Mouse (Mus musculus): ENCODE measurements around the gene Il23a.
"Not testable (repeated sequence)": the region's sequence is repeated elsewhere in the genome, so short reads cannot be mapped to it uniquely, and the experiment has no call there.

Gene Il23a

DNA sequence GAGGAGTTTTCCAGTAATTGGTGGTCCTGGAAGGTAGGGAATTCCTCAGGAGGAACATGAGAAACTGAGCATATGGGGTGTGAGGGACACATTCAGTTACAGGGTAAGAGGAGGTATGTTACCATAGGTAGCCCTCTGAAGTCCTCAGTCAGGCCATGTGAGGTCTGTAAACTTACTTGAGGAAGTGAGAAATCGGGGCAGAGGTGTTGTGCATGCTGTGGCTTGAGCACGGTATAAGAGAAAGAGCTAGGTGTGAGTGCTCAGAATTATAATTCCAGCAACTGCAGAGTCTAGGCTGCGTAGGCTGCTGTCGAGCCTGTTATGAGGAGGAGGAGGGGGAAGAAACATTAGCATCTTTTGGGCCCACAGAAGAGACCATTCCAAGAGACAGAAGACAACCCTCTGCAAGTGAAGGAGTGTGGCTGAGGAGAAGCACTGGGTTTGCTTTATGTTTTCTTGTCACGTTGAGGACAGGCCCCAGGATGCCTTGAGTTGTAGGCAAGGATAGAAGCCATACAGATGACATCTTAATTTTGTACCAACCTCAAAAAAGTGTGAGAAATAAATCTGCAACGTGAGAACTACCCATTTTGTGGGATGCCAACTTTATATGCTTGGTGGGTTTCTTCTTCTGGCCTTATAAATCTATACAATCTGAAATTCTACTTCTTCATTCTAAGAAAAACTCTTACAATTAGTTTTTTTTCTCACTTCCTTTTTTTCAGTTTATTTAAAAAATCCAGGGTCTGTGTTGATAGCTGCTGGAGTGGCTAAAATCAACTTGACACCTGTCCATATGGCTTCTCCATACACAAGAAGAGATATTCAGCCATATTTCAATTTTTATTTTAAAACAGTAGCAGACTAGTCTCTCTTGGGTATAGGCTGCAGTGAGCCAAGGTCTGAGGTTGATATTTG is 34.9 kb downstream of the Il23a start:
- no peak for DNase-seq

DNA sequence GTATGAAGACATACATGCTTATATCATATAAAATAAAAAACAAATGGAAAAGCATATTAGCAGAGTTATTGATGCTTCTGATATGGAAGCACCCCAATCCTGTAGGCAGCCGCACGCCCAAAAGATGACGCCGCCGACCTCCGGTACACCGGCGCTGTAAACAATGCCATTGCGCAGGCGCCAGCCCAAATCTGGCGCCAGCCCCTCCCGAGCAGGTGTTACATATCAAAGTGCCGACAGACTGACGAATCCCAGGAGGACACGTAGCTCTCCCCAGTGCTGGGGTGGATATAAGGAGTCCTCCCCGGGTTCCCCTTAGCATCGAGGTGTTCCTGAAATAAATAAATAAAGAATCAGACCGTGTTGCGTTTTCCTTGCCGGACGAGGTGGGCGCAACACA is 36.3 kb downstream of the Il23a start:
- DNase-seq, result peak; percentile 95

DNA sequence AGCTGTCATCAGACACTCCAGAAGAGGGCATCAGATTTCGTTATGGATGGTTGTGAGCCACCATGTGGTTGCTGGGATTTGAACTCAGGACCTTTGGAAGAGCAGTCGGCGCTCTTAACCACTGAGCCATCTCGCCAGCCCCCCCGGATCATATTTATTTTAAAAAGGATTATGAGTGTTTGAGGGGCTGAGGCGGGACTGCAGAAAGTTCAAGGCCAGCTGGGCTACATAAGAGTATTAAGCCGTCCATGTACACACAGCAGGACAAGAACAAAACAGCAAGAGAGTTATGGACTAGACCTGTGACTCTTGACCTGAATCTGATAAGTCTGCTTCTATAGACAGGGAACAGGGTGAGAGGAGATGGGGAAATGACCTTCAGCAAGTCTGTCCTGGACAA is 38.2 kb downstream of the Il23a start:
- DNase-seq, result not testable (repeated sequence)

DNA sequence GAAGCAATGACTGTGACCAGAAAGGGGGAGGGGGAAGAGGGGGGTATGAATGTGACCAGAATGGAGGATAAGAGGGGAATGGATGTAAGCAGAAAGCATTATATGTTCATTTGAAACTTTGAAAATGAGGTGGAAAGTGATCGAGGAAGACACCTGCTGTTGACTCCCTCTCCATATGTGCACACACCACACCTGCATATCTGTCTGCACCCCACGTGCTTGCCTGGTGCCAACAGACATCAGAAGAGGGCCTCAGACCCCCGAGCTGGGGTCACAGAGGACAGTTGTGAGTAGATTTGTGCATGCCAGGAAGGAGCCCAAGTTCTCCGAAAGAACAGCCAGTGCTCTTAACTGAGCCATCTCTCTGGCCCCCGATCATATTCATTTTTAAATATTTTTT is 38.6 kb downstream of the Il23a start:
- DNase-seq, result no peak

DNA sequence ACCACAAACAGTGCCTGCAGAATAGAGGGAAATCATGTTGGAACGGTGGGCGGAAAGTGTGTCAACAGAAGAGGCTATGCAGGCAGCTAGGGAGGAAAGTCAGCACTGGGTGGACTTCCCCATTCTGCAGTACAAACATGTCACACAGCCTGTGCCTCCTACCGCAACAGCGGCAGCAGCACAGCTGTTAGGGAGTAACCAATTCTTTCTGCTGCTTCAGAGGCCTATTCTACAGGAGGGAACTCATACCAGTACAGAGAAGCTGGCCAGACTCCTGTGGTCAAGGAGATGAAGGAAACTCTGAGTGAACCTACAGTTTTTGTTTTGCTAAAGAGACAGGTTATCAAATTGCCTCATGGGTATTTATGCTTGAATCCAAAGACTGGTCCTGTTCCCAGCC is 39.6 kb downstream of the Il23a start:
- peak; percentile 94 for DNase-seq

DNA sequence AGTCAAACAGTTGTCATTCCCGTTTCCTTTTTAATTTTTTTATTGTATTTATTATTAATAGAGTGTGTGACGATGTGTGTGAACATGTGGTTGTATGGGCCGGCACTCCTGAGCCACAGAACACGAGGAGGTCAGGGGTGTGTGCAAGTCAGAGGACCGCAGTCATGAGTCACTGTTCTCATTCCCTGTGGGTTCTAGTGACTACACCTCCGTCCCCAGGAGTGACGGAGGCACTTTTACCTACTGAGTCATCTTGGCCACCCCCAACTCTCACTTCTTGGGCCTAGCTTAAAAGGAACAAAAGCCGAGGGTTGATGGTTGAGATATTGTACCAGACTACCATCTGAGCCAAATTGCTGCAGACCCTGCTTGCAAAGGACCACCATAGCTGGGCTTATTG is 42.2 kb downstream of the Il23a start:
- DNase-seq, result no peak

DNA sequence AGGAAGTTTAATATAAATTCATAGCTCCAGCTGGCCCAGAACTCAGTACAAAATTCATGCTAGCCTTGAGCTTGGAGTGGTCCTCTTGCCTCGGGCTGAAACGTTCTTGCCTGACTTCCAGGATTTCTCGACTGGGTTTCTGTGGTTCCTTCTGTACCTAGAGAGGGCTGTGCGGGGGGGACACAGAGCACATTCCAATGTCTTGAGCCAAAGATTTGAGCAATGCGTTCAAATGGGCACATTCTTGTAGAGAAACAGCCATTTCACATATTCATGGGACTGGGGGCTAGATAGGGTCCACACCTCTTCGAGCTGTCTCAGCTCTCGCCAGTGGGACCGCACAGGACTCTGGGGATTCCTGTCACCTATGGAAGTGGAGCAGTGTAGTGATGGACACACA is 42.6 kb downstream of the Il23a start:
- DNase-seq, result no peak

DNA sequence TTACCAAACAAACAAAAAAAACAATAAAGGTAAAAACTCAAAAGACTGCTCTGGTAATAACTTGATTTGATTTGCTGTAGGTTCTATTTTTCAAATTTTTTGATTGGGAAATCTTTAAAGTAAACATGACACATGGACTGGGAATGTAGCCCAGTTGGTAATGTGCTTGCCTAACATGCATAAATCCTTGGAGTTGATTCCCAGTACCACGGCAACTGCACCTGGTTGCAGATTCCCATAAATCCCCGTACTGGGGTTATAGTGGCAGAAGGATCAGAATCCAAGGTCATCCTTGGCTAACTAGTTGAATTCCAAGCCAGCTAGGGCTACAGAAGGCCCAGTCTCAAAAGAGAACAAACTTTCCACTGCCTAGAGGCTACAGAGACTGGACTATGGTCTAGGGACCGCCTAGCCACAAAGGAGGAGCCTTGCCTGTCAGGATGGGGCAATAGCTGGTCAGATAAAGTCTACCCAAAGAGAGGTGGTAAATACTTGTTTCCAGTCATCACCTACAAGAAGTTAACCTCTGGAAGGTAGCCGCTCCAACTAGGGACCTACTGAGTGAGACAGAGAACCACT is 44.8 kb downstream of the Il23a start, which contains the start of gene Apon:
TSS of gene Apon (plus strand) at position 420 of the 579 bp plus-strand sequence.
- no peak for DNase-seq

DNA sequence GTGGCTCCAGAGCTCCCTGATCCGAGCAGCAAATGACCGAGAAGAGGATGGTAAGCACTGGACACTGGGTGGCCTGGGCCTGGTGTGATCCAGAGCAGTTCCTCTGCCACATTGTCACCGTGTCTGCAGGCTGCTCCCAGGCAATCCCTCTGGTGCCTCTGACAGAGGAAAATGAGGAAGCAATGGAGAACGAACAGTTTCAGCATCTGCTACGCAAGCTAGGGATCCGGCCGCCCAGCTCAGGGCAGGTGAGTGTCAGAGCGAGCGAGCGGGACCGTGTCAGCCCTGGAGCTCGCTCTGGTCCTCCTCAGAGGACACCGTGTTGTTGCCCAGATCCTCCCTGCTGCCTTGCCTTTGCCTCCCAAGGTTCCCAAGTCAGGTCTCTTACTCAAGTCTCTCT is 48.0 kb downstream of the Il23a start:
- peak; percentile 91 for DNase-seq

DNA sequence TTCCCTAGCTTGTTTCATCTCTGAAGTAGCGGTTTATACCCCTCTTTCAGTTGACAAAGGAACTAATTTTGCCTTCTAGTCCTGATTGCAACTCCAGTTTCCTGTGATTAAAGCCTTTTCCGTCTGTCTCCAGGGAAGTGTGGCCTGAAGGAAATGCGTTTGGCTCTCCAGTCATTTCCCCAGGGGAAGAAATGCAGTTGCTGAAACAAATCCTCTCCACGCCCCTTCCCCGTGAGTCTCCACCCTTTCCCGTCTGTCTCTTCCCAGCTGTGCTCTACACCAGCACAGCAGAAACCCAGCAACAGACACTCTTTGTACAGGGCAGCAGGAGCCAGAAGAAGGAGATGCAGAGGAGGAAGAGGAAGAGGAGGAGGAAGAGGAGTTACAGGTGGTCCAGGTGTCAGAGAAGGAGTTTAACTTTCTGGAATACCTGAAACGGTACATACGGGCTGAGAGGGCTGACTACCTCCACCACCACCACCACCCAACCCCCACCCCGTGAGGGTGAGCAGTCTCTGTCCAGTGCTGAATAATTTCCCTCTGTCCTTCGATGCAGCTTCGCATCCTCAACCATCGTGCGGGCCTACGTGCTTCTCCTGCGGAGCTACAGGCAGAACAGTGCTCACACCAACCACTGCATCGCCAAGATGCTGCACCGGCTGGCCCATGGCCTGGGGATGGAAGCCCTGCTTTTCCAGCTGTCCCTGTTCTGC is 51.4 kb downstream of the Il23a start:
- DNase-seq, result peak; percentile 99
